Mouse (Mus musculus) hindbrain, embryonic 12.5 days (tissue): Measurements from ENCODE around the gene Pfkfb2. TPM values are rescaled to one million over a fixed set of nuclear protein-coding genes. Genes with fewer than 3 reads are reported as not detected.

Source experiments
- ATAC-seq: fragments of 200-750 bp; cut with Nextera tagmentation; 2 replicates; pipeline ENCODE4 v1.8.0; 2017; ENCODE audit warnings: moderate TSS enrichment; ENCODE audit not compliant: low FRiP score
- H3K27ac ChIP-seq: fragments of 300-500 bp; sonication (generic); 2 replicates; pipeline ENCODE4 v1.5.1; 2016; ENCODE audit warnings: mild to moderate bottlenecking
- H3K27me3 ChIP-seq: fragments of 300-500 bp; sonication (generic); 2 replicates; pipeline ENCODE4 v1.6.1; 2016; ENCODE audit warnings: mild to moderate bottlenecking
- H3K36me3 ChIP-seq: fragments of 300-500 bp; sonication (generic); 2 replicates; pipeline ENCODE4 v1.6.1; 2016; ENCODE audit warnings: mild to moderate bottlenecking
- H3K4me1 ChIP-seq: fragments of 300-500 bp; sonication (generic); 2 replicates; pipeline ENCODE4 v1.6.1; 2016
- H3K4me2 ChIP-seq: fragments of 300-500 bp; sonication (generic); replicated peaks from 2 replicates; pipeline ENCODE4 v1.6.1; 2016; ENCODE audit warnings: mild to moderate bottlenecking
- H3K4me3 ChIP-seq: fragments of 300-500 bp; sonication (generic); 2 replicates; pipeline ENCODE4 v1.5.1; 2016; ENCODE audit warnings: mild to moderate bottlenecking
- H3K9ac ChIP-seq: fragments of 300-500 bp; sonication (generic); 2 replicates; pipeline ENCODE4 v1.6.1; 2016; ENCODE audit warnings: mild to moderate bottlenecking, moderate library complexity
- H3K9me3 ChIP-seq: fragments of 300-500 bp; sonication (generic); replicated peaks from 2 replicates; pipeline ENCODE4 v1.6.1; 2016; ENCODE audit warnings: mild to moderate bottlenecking
- WGBS: fragments of 180-500 bp; shearing (Covaris S2); methylation state at CpG from one replicate; pipeline ENCODE4 v1.1.7; 2016; 5-methylcytosine and 5-hydroxymethylcytosine counted together
- polyA plus RNA-seq: library from polyadenylated mRNA; unstranded; fragments of >200 nt; fragmentation: Nextera tagmentation; extraction: Ambion mirVana; gene quantifications from 2 replicates; pipeline ENCODE4 v1.2.1, GENCODE M21; 2016

The Pfkfb2 gene
- 17.0 and 17.8 TPM in 2 replicates for polyA plus RNA-seq

GRCm38 (mm10) chr1:130729153-130729552 is at the start of gene Pfkfb2:
TSS of gene Pfkfb2 (minus strand) at chr1:130729253.
- Histone ChIP-seq H3K9ac (no peak within 1 kb of the TSS), H3K27ac (no peak within 1 kb of the TSS), H3K4me1 (peaks cover 4% of the 10 kb centered on the region), H3K27me3 (no peaks in the 10 kb centered on the region), H3K9me3 (no peaks in the 10 kb centered on the region), H3K36me3 (no peaks in the 10 kb centered on the region), H3K4me3 (no peak within 1 kb of the TSS), H3K4me2 (no peak within 1 kb of the TSS)
- ATAC-seq, result no peak
- WGBS, result 84% methylated on average over 2 of the region's 2 CpGs

- 100% methylated on average over 1 of the region's 1 CpGs for WGBS
- Histone ChIP-seq H3K27ac (no peak overlapping the region), H3K9ac (no peak overlapping the region), H3K4me3 (no peak overlapping the region), H3K27me3 (no peaks in the 10 kb centered on the region), H3K4me1 (no peaks in the 10 kb centered on the region), H3K4me2 (no peak overlapping the region), H3K9me3 (no peaks in the 10 kb centered on the region), H3K36me3 (no peaks in the 10 kb centered on the region)
- ATAC-seq, result no peak
These were observed 47.6 kb upstream of the Pfkfb2 start for GRCm38 (mm10) chr1:130776645-130777044.

- Histone ChIP-seq H3K4me1 (no peaks in the 10 kb centered on the region), H3K27me3 (no peaks in the 10 kb centered on the region), H3K4me3 (no peak overlapping the region), H3K36me3 (no peaks in the 10 kb centered on the region), H3K9ac (no peak overlapping the region), H3K9me3 (no peaks in the 10 kb centered on the region), H3K27ac (no peak overlapping the region), H3K4me2 (no peak overlapping the region)
- WGBS, result 75% methylated on average over 7 of the region's 7 CpGs
- ATAC-seq, result no peak
These were observed 46.8 kb upstream of the Pfkfb2 start for GRCm38 (mm10) chr1:130775691-130776331.

GRCm38 (mm10) chr1:130775234-130775633 is 46.2 kb upstream of the Pfkfb2 start:
- 47% methylated on average over 2 of the region's 2 CpGs for WGBS
- no peak overlapping the region for H3K4me3 ChIP-seq
- ATAC-seq, result no peak
- H3K9ac ChIP-seq, result no peak overlapping the region
- H3K4me2 ChIP-seq, result no peak overlapping the region
- no peak overlapping the region for H3K27ac ChIP-seq
- H3K9me3 ChIP-seq, result no peaks in the 10 kb centered on the region
- no peaks in the 10 kb centered on the region for H3K4me1 ChIP-seq
- no peaks in the 10 kb centered on the region for H3K36me3 ChIP-seq
- no peaks in the 10 kb centered on the region for H3K27me3 ChIP-seq

GRCm38 (mm10) chr1:130770981-130771494 is 42.0 kb upstream of the Pfkfb2 start:
- Histone ChIP-seq H3K4me1 (no peaks in the 10 kb centered on the region), H3K9ac (no peak overlapping the region), H3K9me3 (no peaks in the 10 kb centered on the region), H3K27ac (no peak overlapping the region), H3K36me3 (no peaks in the 10 kb centered on the region), H3K27me3 (no peaks in the 10 kb centered on the region), H3K4me2 (no peak overlapping the region), H3K4me3 (no peak overlapping the region)
- WGBS, result 73% methylated on average over 3 of the region's 3 CpGs
- no peak for ATAC-seq

GRCm38 (mm10) chr1:130770487-130770886 is 41.4 kb upstream of the Pfkfb2 start:
- 90% methylated on average over 4 of the region's 4 CpGs for WGBS
- ATAC-seq, result no peak
- Histone ChIP-seq H3K4me3 (no peak overlapping the region), H3K4me1 (no peaks in the 10 kb centered on the region), H3K27me3 (no peaks in the 10 kb centered on the region), H3K36me3 (no peaks in the 10 kb centered on the region), H3K27ac (no peak overlapping the region), H3K9ac (no peak overlapping the region), H3K9me3 (no peaks in the 10 kb centered on the region), H3K4me2 (no peak overlapping the region)

GRCm38 (mm10) chr1:130769925-130770324 is 40.9 kb upstream of the Pfkfb2 start:
- WGBS, result 93% methylated on average over 2 of the region's 2 CpGs
- H3K4me3 ChIP-seq, result no peak overlapping the region
- H3K9ac ChIP-seq, result no peak overlapping the region
- ATAC-seq, result no peak
- H3K4me2 ChIP-seq, result no peak overlapping the region
- H3K9me3 ChIP-seq, result no peaks in the 10 kb centered on the region
- H3K4me1 ChIP-seq, result no peaks in the 10 kb centered on the region
- H3K27me3 ChIP-seq, result no peaks in the 10 kb centered on the region
- no peaks in the 10 kb centered on the region for H3K36me3 ChIP-seq
- no peak overlapping the region for H3K27ac ChIP-seq

- Histone ChIP-seq H3K4me3 (no peak overlapping the region), H3K9ac (no peak overlapping the region), H3K36me3 (no peaks in the 10 kb centered on the region), H3K4me2 (no peak overlapping the region), H3K27ac (no peak overlapping the region), H3K4me1 (no peaks in the 10 kb centered on the region), H3K9me3 (no peaks in the 10 kb centered on the region), H3K27me3 (no peaks in the 10 kb centered on the region)
- WGBS, result 85% methylated on average over 5 of the region's 5 CpGs
- no peak for ATAC-seq
These were observed 38.0 kb upstream of the Pfkfb2 start for GRCm38 (mm10) chr1:130767066-130767465.

- Histone ChIP-seq H3K27ac (no peak overlapping the region), H3K4me1 (no peaks in the 10 kb centered on the region), H3K4me2 (no peak overlapping the region), H3K27me3 (no peaks in the 10 kb centered on the region), H3K9ac (no peak overlapping the region), H3K9me3 (no peaks in the 10 kb centered on the region), H3K36me3 (no peaks in the 10 kb centered on the region), H3K4me3 (no peak overlapping the region)
- no peak for ATAC-seq
- WGBS, result 90% methylated on average over 12 of the region's 12 CpGs
These were observed 35.0 kb upstream of the Pfkfb2 start for GRCm38 (mm10) chr1:130764027-130764461.

- Histone ChIP-seq H3K36me3 (no peaks in the 10 kb centered on the region), H3K4me2 (no peak overlapping the region), H3K27ac (no peak overlapping the region), H3K27me3 (no peaks in the 10 kb centered on the region), H3K4me3 (no peak overlapping the region), H3K9ac (no peak overlapping the region), H3K4me1 (no peaks in the 10 kb centered on the region), H3K9me3 (no peaks in the 10 kb centered on the region)
- WGBS, result 82% methylated on average over 3 of the region's 3 CpGs
- ATAC-seq, result no peak
These were observed 33.1 kb upstream of the Pfkfb2 start for GRCm38 (mm10) chr1:130762045-130762760.

- Histone ChIP-seq H3K9ac (no peak overlapping the region), H3K9me3 (no peaks in the 10 kb centered on the region), H3K4me3 (no peak overlapping the region), H3K36me3 (no peaks in the 10 kb centered on the region), H3K27ac (no peak overlapping the region), H3K4me1 (no peaks in the 10 kb centered on the region), H3K4me2 (no peak overlapping the region), H3K27me3 (no peaks in the 10 kb centered on the region)
- 77% methylated on average over 1 of the region's 1 CpGs for WGBS
- no peak for ATAC-seq
These were observed 32.5 kb upstream of the Pfkfb2 start for GRCm38 (mm10) chr1:130761597-130761996.

- H3K9me3 ChIP-seq, result no peaks in the 10 kb centered on the region
- H3K27me3 ChIP-seq, result no peaks in the 10 kb centered on the region
- H3K4me1 ChIP-seq, result no peaks in the 10 kb centered on the region
- no peak overlapping the region for H3K4me3 ChIP-seq
- WGBS, result 85% methylated on average over 9 of the region's 9 CpGs
- H3K9ac ChIP-seq, result no peak overlapping the region
- H3K36me3 ChIP-seq, result no peaks in the 10 kb centered on the region
- H3K27ac ChIP-seq, result no peak overlapping the region
- ATAC-seq, result no peak
- no peak overlapping the region for H3K4me2 ChIP-seq
These were observed 30.6 kb upstream of the Pfkfb2 start for GRCm38 (mm10) chr1:130759689-130760088.

GRCm38 (mm10) chr1:130746819-130747218 is 17.8 kb upstream of the Pfkfb2 start:
- H3K4me1 ChIP-seq, result no peaks in the 10 kb centered on the region
- no peaks in the 10 kb centered on the region for H3K36me3 ChIP-seq
- 85% methylated on average over 3 of the region's 3 CpGs for WGBS
- H3K9me3 ChIP-seq, result no peaks in the 10 kb centered on the region
- no peak overlapping the region for H3K4me3 ChIP-seq
- no peak overlapping the region for H3K9ac ChIP-seq
- H3K4me2 ChIP-seq, result no peak overlapping the region
- no peaks in the 10 kb centered on the region for H3K27me3 ChIP-seq
- ATAC-seq, result no peak
- no peak overlapping the region for H3K27ac ChIP-seq
